Mouse (Mus musculus) lung, embryonic 16.5 days (tissue): ENCODE results near the gene Nup43. TPM values are rescaled to one million over a fixed set of nuclear protein-coding genes. Genes with fewer than 3 reads are reported as not detected.

Experiments
- ATAC-seq: fragments of 200-750 bp; cut with Nextera tagmentation; 2 replicates; pipeline ENCODE4 v1.8.0; 2017; ENCODE audit warnings: low read depth, mild to moderate bottlenecking, moderate library complexity
- H3K27ac ChIP-seq: fragments of 300-500 bp; sonication (generic); 2 replicates; pipeline ENCODE4 v1.5.1; 2014; ENCODE audit warnings: mild to moderate bottlenecking, control low read depth, low read length
- H3K27me3 ChIP-seq: fragments of 300-500 bp; sonication (generic); 2 replicates; pipeline ENCODE4 v1.6.1; 2014; ENCODE audit warnings: low read depth, low read length, mixed read lengths; ENCODE audit not compliant: control insufficient read depth, insufficient read depth
- H3K36me3 ChIP-seq: fragments of 300-500 bp; sonication (generic); 2 replicates; pipeline ENCODE4 v1.6.1; 2014; ENCODE audit warnings: low read length; ENCODE audit not compliant: control insufficient read depth, insufficient read depth
- H3K4me1 ChIP-seq: fragments of 300-500 bp; sonication (generic); replicated peaks from 2 replicates; pipeline ENCODE4 v1.6.1; 2014; ENCODE audit warnings: low read length, mixed read lengths; ENCODE audit not compliant: control insufficient read depth, insufficient read depth
- H3K4me2 ChIP-seq: fragments of 300-500 bp; sonication (generic); 2 replicates; pipeline ENCODE4 v1.6.1; 2014; ENCODE audit warnings: low read depth, low read length, control low read depth
- H3K4me3 ChIP-seq: fragments of 300-500 bp; sonication (generic); 2 replicates; pipeline ENCODE4 v1.5.1; 2014; ENCODE audit warnings: mild to moderate bottlenecking, low read length, control low read depth
- H3K9ac ChIP-seq: fragments of 300-500 bp; sonication (generic); 2 replicates; pipeline ENCODE4 v1.6.1; 2014; ENCODE audit warnings: low read length, control low read depth
- H3K9me3 ChIP-seq: fragments of 300-500 bp; sonication (generic); 2 replicates; pipeline ENCODE4 v1.6.1; 2016; ENCODE audit warnings: low read length; ENCODE audit not compliant: control insufficient read depth
- WGBS: fragments of 180-500 bp; shearing (Covaris S2); extraction: QIAGEN DNeasy Blood & Tissue Kit; methylation state at CpG from one replicate; pipeline ENCODE4 v1.1.7; 2014; 5-methylcytosine and 5-hydroxymethylcytosine counted together
- polyA plus RNA-seq: library from polyadenylated mRNA; unstranded; fragments of >200 nt; fragmentation: Nextera tagmentation; extraction: Ambion mirVana; gene quantifications from 2 replicates; pipeline ENCODE4 v1.2.1, GENCODE M21; 2015

Nup43 gene
- polyA plus RNA-seq, 1 experiment from 2014 or later, result 47.4 TPM

GRCm38 (mm10) chr10:7680731-7681301, 13.5 kb downstream of the Nup43 start, which contains the start of the genes Pcmt1 and Lats1:
Pcmt1 (minus strand) TSS chr10:7681136.
Lats1 (plus strand) TSS chr10:7681214.
- Histone ChIP-seq H3K4me1 (peaks cover 26% of the 10 kb centered on the region), H3K36me3 (peaks cover 12% of the 10 kb centered on the region), H3K27ac (peak within 1 kb of the TSS; percentile 98), H3K9ac (peak within 1 kb of the TSS; percentile 99), H3K9me3 (no peaks in the 10 kb centered on the region), H3K27me3 (no peaks in the 10 kb centered on the region), H3K4me3 (peak within 1 kb of the TSS; percentile 94), H3K4me2 (peak within 1 kb of the TSS; percentile 87)
- ATAC-seq, result peak; percentile 91
- under 1% methylated on average over 55 of the region's 65 CpGs for WGBS

DNA sequence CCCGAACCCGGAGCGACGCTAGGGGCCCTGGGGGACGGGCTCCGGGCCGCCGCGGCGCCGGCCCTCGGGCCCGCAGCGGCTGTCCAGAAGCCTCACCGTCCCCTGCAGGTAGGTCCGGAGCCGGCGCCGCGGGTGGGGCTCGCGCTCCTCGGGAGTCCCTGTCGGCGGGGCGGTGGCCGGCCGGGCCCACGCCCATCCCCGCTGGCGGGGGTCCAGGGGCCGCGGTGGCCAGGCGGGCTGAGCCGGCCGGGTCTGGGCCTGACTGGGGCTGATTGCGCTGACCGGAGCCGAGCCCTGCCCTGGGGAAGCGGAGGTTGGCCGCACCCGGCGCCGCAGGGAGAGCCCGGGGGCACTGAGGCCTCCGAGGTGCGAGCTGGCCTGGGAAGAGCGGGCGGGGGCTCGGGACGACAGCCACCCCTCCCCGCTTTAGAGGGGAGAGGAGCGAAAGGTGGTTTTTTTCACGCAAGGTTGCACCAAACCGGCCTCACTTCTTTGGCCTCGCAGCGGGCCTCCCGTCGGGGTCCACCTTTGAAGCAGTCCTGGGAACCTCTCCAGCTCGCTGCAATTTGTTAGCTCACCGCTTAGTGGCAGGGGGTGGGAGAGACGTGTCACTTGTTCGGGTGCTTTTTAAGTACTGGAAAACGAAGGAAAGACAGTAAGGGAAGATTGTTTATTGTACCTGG, 14.2 kb downstream of the Nup43 start:
- ATAC-seq, result peak; percentile 92
- Histone ChIP-seq H3K4me2 (peak overlapping the region; percentile 87), H3K4me1 (peaks cover 26% of the 10 kb centered on the region), H3K4me3 (peak overlapping the region; percentile 94), H3K9me3 (no peaks in the 10 kb centered on the region), H3K36me3 (peaks cover 12% of the 10 kb centered on the region), H3K27me3 (no peaks in the 10 kb centered on the region), H3K27ac (peak overlapping the region; percentile 98), H3K9ac (peak overlapping the region; percentile 99)
- under 1% methylated on average over 39 of the region's 64 CpGs for WGBS

- 43% methylated on average over 3 of the region's 3 CpGs for WGBS
- H3K27ac ChIP-seq, result no peak overlapping the region
These were observed 14.9 kb downstream of the Nup43 start for GRCm38 (mm10) chr10:7682249-7682648.

DNA sequence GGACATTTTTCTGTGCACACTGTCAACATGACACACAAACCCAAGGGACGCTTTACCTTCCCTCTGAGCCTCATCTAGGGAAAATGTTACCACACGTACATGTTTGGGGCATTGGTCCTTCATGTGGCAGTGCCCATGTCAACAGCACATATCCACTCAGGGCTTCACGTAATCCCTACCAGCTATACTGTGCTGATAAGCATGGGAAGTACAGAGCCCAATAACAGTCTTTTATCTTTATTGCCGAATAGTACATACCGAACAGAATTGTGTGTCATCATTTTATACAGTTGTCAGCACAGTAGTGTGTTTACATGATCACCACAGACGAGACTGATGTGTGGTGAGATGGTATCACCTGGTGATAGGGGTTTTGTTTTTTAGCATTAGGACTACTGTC, 19.6 kb downstream of the Nup43 start:
- H3K4me1 ChIP-seq, result peaks cover 11% of the 10 kb centered on the region
- no peaks in the 10 kb centered on the region for H3K27me3 ChIP-seq
- WGBS, result 83% methylated on average over 6 of the region's 6 CpGs
- peaks cover under 1% of the 10 kb centered on the region; the same call in 1 of the 2 replicates for H3K36me3 ChIP-seq
- H3K4me3 ChIP-seq, result no peak overlapping the region
- no peak overlapping the region for H3K27ac ChIP-seq
- H3K9ac ChIP-seq, result no peak overlapping the region
- H3K9me3 ChIP-seq, result no peaks in the 10 kb centered on the region
- no peak for ATAC-seq
- no peak overlapping the region for H3K4me2 ChIP-seq

More at GRCm38 (mm10) chr10:7682249-7682648, 14.9 kb downstream of the Nup43 start:
- H3K4me2 ChIP-seq, result peak overlapping the region; percentile 87
- H3K27me3 ChIP-seq, result no peaks in the 10 kb centered on the region
- H3K9me3 ChIP-seq, result no peaks in the 10 kb centered on the region
- peak overlapping the region; percentile 55 for H3K9ac ChIP-seq
- peak overlapping the region; percentile 94 for H3K4me3 ChIP-seq
- ATAC-seq, result no peak
- H3K36me3 ChIP-seq, result peaks cover 12% of the 10 kb centered on the region
- peaks cover 26% of the 10 kb centered on the region for H3K4me1 ChIP-seq

DNA sequence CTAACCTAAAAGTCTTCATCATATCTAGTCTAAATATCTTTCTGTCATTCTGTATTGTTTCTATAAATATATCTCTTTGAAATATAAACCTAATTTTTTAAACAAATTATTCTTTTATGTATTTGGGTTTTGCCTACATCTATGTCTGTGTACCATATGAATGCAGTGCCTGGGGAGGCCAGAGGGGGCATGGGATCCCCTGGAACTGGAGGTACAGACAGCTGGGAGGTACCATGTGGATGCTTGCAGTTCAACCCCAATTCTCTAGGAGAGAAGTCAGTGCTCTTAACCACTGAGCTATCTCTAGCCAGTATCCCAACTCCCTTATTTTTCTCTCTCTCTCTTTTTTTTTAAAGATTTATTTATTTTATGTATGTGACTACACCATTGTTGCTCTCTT, 28.0 kb downstream of the Nup43 start:
- H3K9ac ChIP-seq, result no peak overlapping the region
- no peaks in the 10 kb centered on the region for H3K27me3 ChIP-seq
- H3K4me1 ChIP-seq, result no peaks in the 10 kb centered on the region
- no peak overlapping the region for H3K4me3 ChIP-seq
- no peak overlapping the region for H3K27ac ChIP-seq
- H3K36me3 ChIP-seq, result peaks cover 47% of the 10 kb centered on the region
- ATAC-seq, result no peak
- H3K9me3 ChIP-seq, result no peaks in the 10 kb centered on the region
- no peak overlapping the region for H3K4me2 ChIP-seq

GRCm38 (mm10) chr10:7700120-7700519, 32.8 kb downstream of the Nup43 start:
- WGBS, result 76% methylated on average over 3 of the region's 3 CpGs
- H3K27ac ChIP-seq, result no peak overlapping the region
- H3K4me2 ChIP-seq, result no peak overlapping the region
- H3K36me3 ChIP-seq, result peaks cover 56% of the 10 kb centered on the region
- no peak for ATAC-seq
- H3K9me3 ChIP-seq, result no peaks in the 10 kb centered on the region
- no peak overlapping the region for H3K9ac ChIP-seq
- no peak overlapping the region for H3K4me3 ChIP-seq
- H3K4me1 ChIP-seq, result no peaks in the 10 kb centered on the region
- H3K27me3 ChIP-seq, result no peaks in the 10 kb centered on the region

- ATAC-seq, result no peak
- H3K9me3 ChIP-seq, result no peaks in the 10 kb centered on the region
- no peak overlapping the region for H3K4me3 ChIP-seq
- no peak overlapping the region for H3K27ac ChIP-seq
- no peaks in the 10 kb centered on the region for H3K27me3 ChIP-seq
- H3K4me1 ChIP-seq, result no peaks in the 10 kb centered on the region
- H3K36me3 ChIP-seq, result peaks cover 57% of the 10 kb centered on the region
- no peak overlapping the region for H3K9ac ChIP-seq
- WGBS, result 91% methylated on average over 6 of the region's 6 CpGs
- no peak overlapping the region for H3K4me2 ChIP-seq
These were observed 35.3 kb downstream of the Nup43 start for GRCm38 (mm10) chr10:7702586-7702985.

- Histone ChIP-seq H3K4me3 (no peak overlapping the region), H3K9me3 (no peaks in the 10 kb centered on the region), H3K36me3 (peaks cover 40% of the 10 kb centered on the region), H3K27ac (no peak overlapping the region), H3K27me3 (no peaks in the 10 kb centered on the region), H3K4me2 (no peak overlapping the region), H3K4me1 (no peaks in the 10 kb centered on the region), H3K9ac (no peak overlapping the region)
- 87% methylated on average over 5 of the region's 5 CpGs for WGBS
- no peak for ATAC-seq
These were observed 42.8 kb downstream of the Nup43 start for GRCm38 (mm10) chr10:7710121-7710520.

DNA sequence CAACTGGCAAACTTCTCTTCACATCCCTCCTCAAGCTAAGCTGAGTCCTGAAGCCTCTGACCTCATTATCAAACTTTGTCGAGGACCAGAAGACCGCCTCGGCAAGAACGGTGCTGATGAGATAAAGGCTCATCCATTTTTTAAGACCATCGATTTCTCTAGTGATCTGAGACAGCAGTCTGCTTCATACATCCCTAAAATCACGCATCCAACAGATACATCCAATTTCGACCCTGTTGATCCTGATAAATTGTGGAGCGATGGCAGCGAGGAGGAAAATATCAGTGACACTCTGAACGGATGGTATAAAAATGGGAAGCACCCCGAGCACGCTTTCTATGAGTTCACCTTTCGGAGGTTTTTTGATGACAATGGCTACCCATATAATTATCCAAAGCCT, 45.2 kb downstream of the Nup43 start:
- 89% methylated on average over 13 of the region's 13 CpGs for WGBS
- no peak for ATAC-seq
- Histone ChIP-seq H3K9me3 (no peaks in the 10 kb centered on the region), H3K36me3 (peaks cover 29% of the 10 kb centered on the region), H3K4me1 (no peaks in the 10 kb centered on the region), H3K27me3 (no peaks in the 10 kb centered on the region), H3K9ac (no peak overlapping the region), H3K4me3 (no peak overlapping the region), H3K27ac (no peak overlapping the region), H3K4me2 (no peak overlapping the region)
